Comparison of ENCODE assay signal across 7 mouse cellular contexts in the genomic region with DNA sequence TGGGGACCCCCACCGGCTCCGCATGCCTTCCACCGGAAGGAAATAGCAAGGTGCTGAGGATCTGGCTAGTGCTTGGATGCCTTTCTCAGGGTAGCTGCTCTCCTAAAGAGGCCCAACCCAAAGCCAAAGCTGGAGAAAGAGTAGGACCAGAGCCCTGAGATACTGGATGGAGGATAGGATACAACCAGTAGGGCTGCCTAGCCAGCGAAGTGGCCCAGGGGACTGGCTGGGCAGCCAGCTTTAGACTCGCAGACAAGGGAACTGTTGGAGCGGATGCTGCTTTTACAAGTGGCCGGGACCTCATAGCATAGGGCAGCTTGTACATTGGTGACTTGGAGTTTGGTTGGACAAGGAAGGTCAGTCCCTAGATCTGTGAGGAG. TPM values are rescaled to one million over a fixed set of nuclear protein-coding genes. Genes with fewer than 3 reads are reported as not detected.
DNase-seq lines count a peak whose midpoint lies in the region; ATAC-seq lines count a peak whose summit lies in the region.

No protein-coding gene starts in this region.

- H3K9me3 ChIP-seq in neural tube, embryonic 11.5 days (ENCODE audit: control insufficient read depth, low read length), result no peaks in the 10 kb centered on the region
- H3K9me3 ChIP-seq in forebrain, embryonic 13.5 days (replicated peaks), result no peaks in the 10 kb centered on the region
- no peaks in the 10 kb centered on the region for H3K9me3 ChIP-seq in limb, embryonic 13.5 days
- no peaks in the 10 kb centered on the region for H3K9me3 ChIP-seq in stomach, embryonic 15.5 days

- H3K4me1 ChIP-seq in neural tube, embryonic 11.5 days (ENCODE audit: control insufficient read depth, insufficient read depth, low read length), result peaks cover 7% of the 10 kb centered on the region; the same call in 1 of the 2 replicates
- H3K4me1 ChIP-seq in forebrain, embryonic 13.5 days, result peaks cover 10% of the 10 kb centered on the region
- peaks cover 12% of the 10 kb centered on the region for H3K4me1 ChIP-seq in limb, embryonic 13.5 days
- H3K4me1 ChIP-seq in stomach, embryonic 15.5 days, result peaks cover 7% of the 10 kb centered on the region; the same call in 1 of the 2 replicates

- no peak overlapping the region for H3K27ac ChIP-seq in neural tube, embryonic 11.5 days (ENCODE audit: low read depth, low read length)
- H3K27ac ChIP-seq in forebrain, embryonic 13.5 days, result no peak overlapping the region
- no peak overlapping the region for H3K27ac ChIP-seq in limb, embryonic 13.5 days
- no peak overlapping the region for H3K27ac ChIP-seq in stomach, embryonic 15.5 days

- peak overlapping the region; percentile 41; the same call in 1 of the 2 replicates for H3K4me3 ChIP-seq in neural tube, embryonic 11.5 days (ENCODE audit: low read depth, low read length)
- H3K4me3 ChIP-seq in forebrain, embryonic 13.5 days, result no peak overlapping the region; the same call in 1 of the 2 replicates
- peak overlapping the region; percentile 47 for H3K4me3 ChIP-seq in limb, embryonic 13.5 days
- peak overlapping the region; percentile 44 for H3K4me3 ChIP-seq in stomach, embryonic 15.5 days (replicated peaks)

- H3K36me3 ChIP-seq in neural tube, embryonic 11.5 days (ENCODE audit: control insufficient read depth, insufficient read depth, low read length), result no peaks in the 10 kb centered on the region
- H3K36me3 ChIP-seq in forebrain, embryonic 13.5 days (ENCODE audit: poor library complexity, severe bottlenecking), result no peaks in the 10 kb centered on the region
- H3K36me3 ChIP-seq in limb, embryonic 13.5 days, result no peaks in the 10 kb centered on the region
- H3K36me3 ChIP-seq in stomach, embryonic 15.5 days, result no peaks in the 10 kb centered on the region

- H3K27me3 ChIP-seq in neural tube, embryonic 11.5 days (ENCODE audit: control insufficient read depth, insufficient read depth, low read length), result peaks cover 12% of the 10 kb centered on the region
- peaks cover 48% of the 10 kb centered on the region for H3K27me3 ChIP-seq in forebrain, embryonic 13.5 days
- peaks cover 32% of the 10 kb centered on the region for H3K27me3 ChIP-seq in limb, embryonic 13.5 days
- 0 out of 2 replicates have a peak, but pooled peaks cover 22% of the 10 kb centered on the region for H3K27me3 ChIP-seq in stomach, embryonic 15.5 days (replicated peaks)

- WGBS in neural tube, embryonic 11.5 days, result 65% methylated on average over 7 of the region's 7 CpGs
- 68% methylated on average over 7 of the region's 7 CpGs for WGBS in forebrain, embryonic 13.5 days
- WGBS in limb, embryonic 13.5 days, result 64% methylated on average over 7 of the region's 7 CpGs
- 69% methylated on average over 7 of the region's 7 CpGs for WGBS in stomach, embryonic 15.5 days

- H3K4me2 ChIP-seq in neural tube, embryonic 11.5 days (ENCODE audit: low read depth), result no peak overlapping the region; the same call in 1 of the 2 replicates
- peak overlapping the region; percentile 92 for H3K4me2 ChIP-seq in forebrain, embryonic 13.5 days
- peak overlapping the region; percentile 83 for H3K4me2 ChIP-seq in limb, embryonic 13.5 days (replicated peaks)
- H3K4me2 ChIP-seq in stomach, embryonic 15.5 days, result peak overlapping the region; percentile 95

- ATAC-seq in neural tube, embryonic 11.5 days (ENCODE audit: insufficient read depth, low FRiP score, low TSS enrichment), result no peak
- ATAC-seq in forebrain, embryonic 13.5 days, result no peak
- no peak for ATAC-seq in limb, embryonic 13.5 days (ENCODE audit: low FRiP score, low read depth)
- ATAC-seq in stomach, embryonic 15.5 days (ENCODE audit: insufficient read depth, low FRiP score, low read depth), result no peak
- ATAC-seq in frontal cortex, adult (ENCODE audit: low TSS enrichment), result no peak

- peak overlapping the region; percentile 55; the same call in 1 of the 2 replicates for H3K9ac ChIP-seq in neural tube, embryonic 11.5 days (ENCODE audit: low read length)
- H3K9ac ChIP-seq in forebrain, embryonic 13.5 days, result peak overlapping the region; percentile 60; the same call in 1 of the 2 replicates
- peak overlapping the region; percentile 66; the same call in 1 of the 2 replicates for H3K9ac ChIP-seq in limb, embryonic 13.5 days
- no peak overlapping the region for H3K9ac ChIP-seq in stomach, embryonic 15.5 days

- no peak for DNase-seq in neural tube, embryonic 11.5 days (ENCODE audit: low spot score)
- DNase-seq in neural tube, embryonic 10.5 days (ENCODE audit: extremely low spot score, low spot score), result no peak
- DNase-seq in cerebellum, postnatal 14 days, result no peak

RNA-seq across cellular contexts. Expression of a gene that starts 0.8 kb away (rescaled TPM):
- 2.0 and 2.3 TPM in 2 replicates for polyA plus RNA-seq in neural tube, embryonic 11.5 days (2014; fragmentation: Nextera tagmentation; extraction: Ambion mirVana)
- polyA plus RNA-seq in forebrain, embryonic 13.5 days (2015; fragmentation: Nextera tagmentation; extraction: Ambion mirVana), result 1.5 TPM in 2 replicates
- polyA plus RNA-seq in limb, embryonic 13.5 days (2015; fragmentation: Nextera tagmentation; extraction: Ambion mirVana), result 5.1 and 5.5 TPM in 2 replicates
- 6.3 and 7.4 TPM in 2 replicates for polyA plus RNA-seq in stomach, embryonic 15.5 days (2015; fragmentation: Nextera tagmentation; extraction: Ambion mirVana)
